20 mouse cellular contexts compared by ENCODE assay signal in genomic region chr1:151592085-151593017, GRCm38 (mm10). TPM values are rescaled to one million over a fixed set of nuclear protein-coding genes. Genes with fewer than 3 reads are reported as not detected.
DNase-seq lines count a peak whose midpoint lies in the region; ATAC-seq and TF ChIP-seq lines count a peak whose summit lies in the region.
"Had no signal": no experiment of that assay in that cellular context is flagged by ENCODE, and none has a peak within 500 bp of the region (broad histone marks: within the 10 kb centered on the region; RNA-seq: fewer than 3 reads in every experiment).

No protein-coding gene starts in this region.

- no peak overlapping the region for H3K4me3 ChIP-seq in heart, embryonic 11.5 days (ENCODE audit: low read depth, low read length)
- no peak overlapping the region for H3K4me3 ChIP-seq in heart, embryonic 10.5 days
- H3K4me3 ChIP-seq in kidney, postnatal 0 days (replicated peaks; ENCODE audit: low read depth, low read length) = no peak overlapping the region
- no peak overlapping the region for H3K4me3 ChIP-seq in kidney, embryonic 16.5 days (ENCODE audit: low read length)
- H3K4me3 ChIP-seq in hindbrain, embryonic 16.5 days (ENCODE audit: low read length) = no peak overlapping the region
- H3K4me3 ChIP-seq in neural tube, embryonic 13.5 days = no peak overlapping the region
- H3K4me3 ChIP-seq: embryonic facial prominence, embryonic 10.5 days; erythroblast, embryonic 14.5 days had no signal

- peak overlapping the region; percentile 17; the same call in 1 of the 2 replicates for H3K4me2 ChIP-seq in heart, embryonic 11.5 days
- peak overlapping the region; percentile 18; the same call in 1 of the 2 replicates for H3K4me2 ChIP-seq in kidney, postnatal 0 days (ENCODE audit: low read length)
- H3K4me2 ChIP-seq in kidney, embryonic 16.5 days (replicated peaks; ENCODE audit: low read depth, low read length) = no peak overlapping the region
- H3K4me2 ChIP-seq in hindbrain, embryonic 16.5 days (ENCODE audit: low read length) = no peak overlapping the region
- H3K4me2 ChIP-seq in neural tube, embryonic 13.5 days = no peak overlapping the region

- H3K36me3 ChIP-seq in heart, embryonic 11.5 days (ENCODE audit: control insufficient read depth, insufficient read depth, low read length) = no peaks in the 10 kb centered on the region
- H3K36me3 ChIP-seq in heart, embryonic 10.5 days = no peaks in the 10 kb centered on the region
- H3K36me3 ChIP-seq in kidney, postnatal 0 days (ENCODE audit: insufficient read depth, low read length) = no peaks in the 10 kb centered on the region
- H3K36me3 ChIP-seq in kidney, embryonic 16.5 days (ENCODE audit: insufficient read depth, low read length) = no peaks in the 10 kb centered on the region
- H3K36me3 ChIP-seq in hindbrain, embryonic 16.5 days (ENCODE audit: control insufficient read depth, insufficient read depth, low read length) = no peaks in the 10 kb centered on the region
- H3K36me3 ChIP-seq in neural tube, embryonic 13.5 days = no peaks in the 10 kb centered on the region
- H3K36me3 ChIP-seq: embryonic facial prominence, embryonic 10.5 days had no signal

- no peaks in the 10 kb centered on the region for H3K9me3 ChIP-seq in heart, embryonic 11.5 days (replicated peaks; ENCODE audit: control insufficient read depth, low read length)
- no peaks in the 10 kb centered on the region for H3K9me3 ChIP-seq in heart, embryonic 10.5 days
- no peaks in the 10 kb centered on the region for H3K9me3 ChIP-seq in kidney, postnatal 0 days (replicated peaks; ENCODE audit: low read length)
- no peaks in the 10 kb centered on the region for H3K9me3 ChIP-seq in kidney, embryonic 16.5 days (ENCODE audit: low read length)
- H3K9me3 ChIP-seq in hindbrain, embryonic 16.5 days (ENCODE audit: control insufficient read depth, low read length) = no peaks in the 10 kb centered on the region
- H3K9me3 ChIP-seq in neural tube, embryonic 13.5 days = no peaks in the 10 kb centered on the region
- H3K9me3 ChIP-seq: embryonic facial prominence, embryonic 10.5 days had no signal

- no peaks in the 10 kb centered on the region for H3K27me3 ChIP-seq in heart, embryonic 11.5 days (ENCODE audit: control insufficient read depth, insufficient read depth, low read length)
- no peaks in the 10 kb centered on the region for H3K27me3 ChIP-seq in heart, embryonic 10.5 days (ENCODE audit: insufficient read depth, poor library complexity, severe bottlenecking)
- H3K27me3 ChIP-seq in kidney, postnatal 0 days (ENCODE audit: insufficient read depth, low read length) = no peaks in the 10 kb centered on the region
- no peaks in the 10 kb centered on the region for H3K27me3 ChIP-seq in kidney, embryonic 16.5 days (ENCODE audit: insufficient read depth, low read length)
- no peaks in the 10 kb centered on the region for H3K27me3 ChIP-seq in hindbrain, embryonic 16.5 days (replicated peaks; ENCODE audit: control insufficient read depth, insufficient read depth, low read length)
- no peaks in the 10 kb centered on the region for H3K27me3 ChIP-seq in neural tube, embryonic 13.5 days
- H3K27me3 ChIP-seq: Patski had no signal

- no peaks in the 10 kb centered on the region; the same call in 1 of the 2 replicates for H3K4me1 ChIP-seq in heart, embryonic 11.5 days (ENCODE audit: control insufficient read depth, insufficient read depth, low read length)
- H3K4me1 ChIP-seq in heart, embryonic 10.5 days = peaks cover 15% of the 10 kb centered on the region
- no peaks in the 10 kb centered on the region for H3K4me1 ChIP-seq in kidney, postnatal 0 days (replicated peaks; ENCODE audit: insufficient read depth, low read length)
- 0 out of 2 replicates have a peak, but pooled peaks cover 5% of the 10 kb centered on the region for H3K4me1 ChIP-seq in kidney, embryonic 16.5 days (ENCODE audit: insufficient read depth, low read length)
- H3K4me1 ChIP-seq in hindbrain, embryonic 16.5 days (ENCODE audit: control insufficient read depth, insufficient read depth, low read depth, low read length) = no peaks in the 10 kb centered on the region; the same call in 1 of the 2 replicates
- H3K4me1 ChIP-seq in neural tube, embryonic 13.5 days (replicated peaks) = peaks cover 24% of the 10 kb centered on the region
- H3K4me1 ChIP-seq: embryonic facial prominence, embryonic 10.5 days had no signal

- H3K9ac ChIP-seq in heart, embryonic 11.5 days (ENCODE audit: low read depth, low read length) = no peak overlapping the region
- no peak overlapping the region for H3K9ac ChIP-seq in kidney, postnatal 0 days (ENCODE audit: low read depth, low read length)
- H3K9ac ChIP-seq in kidney, embryonic 16.5 days (replicated peaks; ENCODE audit: low read length) = no peak overlapping the region
- H3K9ac ChIP-seq in hindbrain, embryonic 16.5 days (ENCODE audit: low read depth, low read length) = no peak overlapping the region
- no peak overlapping the region for H3K9ac ChIP-seq in neural tube, embryonic 13.5 days

- TF ChIP-seq CTCF in kidney, postnatal 0 days (IDR thresholded peaks at IDR 0.05; ENCODE audit: low read depth) = no peak

- no peak for DNase-seq in heart, embryonic 10.5 days (ENCODE audit: low spot score)
- DNase-seq in kidney, postnatal 0 days (ENCODE audit: low spot score) = no peak
- no peak for DNase-seq in thymus, postnatal 0 days (ENCODE audit: low spot score)
- no peak for DNase-seq in adrenal gland, postnatal 4 days (ENCODE audit: low spot score in 2 of 2)
- DNase-seq: adrenal gland, postnatal 36 days; cerebellum, adult 11 months; cerebellum, postnatal 25 days; gastrocnemius, postnatal 10 days; kidney, adult 8-10 months; lung, adult 2 months; right cerebral cortex, adult 18-20 months; spleen, adult 18-20 months had no signal

- no peak for ATAC-seq in heart, embryonic 11.5 days (replicated peaks; ENCODE audit: insufficient number of reproducible peaks, low FRiP score, low TSS enrichment)
- no peak for ATAC-seq in kidney, postnatal 0 days (replicated peaks; ENCODE audit: low FRiP score, low read depth)
- no peak for ATAC-seq in kidney, embryonic 16.5 days (ENCODE audit: low FRiP score, low TSS enrichment)
- peak; percentile 65 for ATAC-seq in hindbrain, embryonic 16.5 days
- peak; percentile 88 for ATAC-seq in neural tube, embryonic 13.5 days (ENCODE audit: low read depth)
- ATAC-seq: forebrain, embryonic 16.5 days; Patski had no signal

- 63% methylated on average over 13 of the region's 13 CpGs for WGBS in heart, embryonic 11.5 days (ENCODE audit: insufficient replicate concordance)
- 67% methylated on average over 13 of the region's 13 CpGs for WGBS in heart, embryonic 10.5 days
- WGBS in kidney, postnatal 0 days = 48% methylated on average over 13 of the region's 13 CpGs
- WGBS in kidney, embryonic 16.5 days = 51% methylated on average over 13 of the region's 13 CpGs
- 47% methylated on average over 13 of the region's 13 CpGs for WGBS in hindbrain, embryonic 16.5 days
- 41% methylated on average over 13 of the region's 13 CpGs for whole genome bisulfite sequencing in neural tube, embryonic 13.5 days

- H3K27ac ChIP-seq in heart, embryonic 11.5 days (ENCODE audit: low read depth, low read length) = 0 out of 2 replicates have a peak overlapping the region, but pooled peaks have one; percentile 30
- no peak overlapping the region; the same call in 1 of the 2 replicates for H3K27ac ChIP-seq in heart, embryonic 10.5 days
- no peak overlapping the region for H3K27ac ChIP-seq in kidney, postnatal 0 days
- H3K27ac ChIP-seq in kidney, embryonic 16.5 days (ENCODE audit: low read length) = no peak overlapping the region
- no peak overlapping the region for H3K27ac ChIP-seq in hindbrain, embryonic 16.5 days (ENCODE audit: low read depth, low read length)
- peak overlapping the region; percentile 64 for H3K27ac ChIP-seq in neural tube, embryonic 13.5 days (replicated peaks)
- H3K27ac ChIP-seq: embryonic facial prominence, embryonic 10.5 days had no signal

RNA-seq across cellular contexts. Expression of gene Fam129a, which starts 21.4 kb away (rescaled TPM):
- 2.3 and 3.1 TPM in 2 replicates for polyA plus RNA-seq in heart, embryonic 11.5 days (2014; fragmentation: Nextera tagmentation; extraction: Ambion mirVana)
- 2.0 and 5.6 TPM in 2 replicates for polyA plus RNA-seq in heart, embryonic 10.5 days (2016; fragmentation: Nextera tagmentation; extraction: Ambion mirVana)
- 12.6 and 13.7 TPM in 2 replicates for polyA plus RNA-seq in kidney, postnatal 0 days (2015; fragmentation: Nextera tagmentation; extraction: Ambion mirVana)
- 11.1 and 11.8 TPM in 2 replicates for polyA plus RNA-seq in kidney, embryonic 16.5 days (2015; fragmentation: Nextera tagmentation; extraction: Ambion mirVana)
- polyA plus RNA-seq in hindbrain, embryonic 16.5 days (2015; fragmentation: Nextera tagmentation; extraction: Ambion mirVana) = 0.88 and 1.4 TPM in 2 replicates
- 4.1 and 5.9 TPM in 2 replicates for polyA plus RNA-seq in neural tube, embryonic 13.5 days (2015; fragmentation: Nextera tagmentation; extraction: Ambion mirVana)
- 10.9 and 12.6 TPM in 2 replicates for polyA plus RNA-seq in thymus, postnatal 0 days (2015; fragmentation: Nextera tagmentation; extraction: Ambion mirVana)
- total RNA-seq in adrenal gland, postnatal 4 days (2021) = 10 to 100 TPM; 69.0 to 77.2 TPM

Comparison
In these comparisons a context has a peak if more than half of its experiments do, and no peak if none do; other contexts are left out.
1. H3K27ac ChIP-seq: peak in heart, embryonic 11.5 days (single experiment) and neural tube, embryonic 13.5 days (single experiment); none in heart, embryonic 10.5 days (single experiment), kidney, postnatal 0 days (single experiment), kidney, embryonic 16.5 days (single experiment) and hindbrain, embryonic 16.5 days (single experiment).
2. H3K4me2 ChIP-seq: peak in heart, embryonic 11.5 days (single experiment) and kidney, postnatal 0 days (single experiment); none in kidney, embryonic 16.5 days (single experiment), hindbrain, embryonic 16.5 days (single experiment) and neural tube, embryonic 13.5 days (single experiment).
3. ATAC-seq: peak in hindbrain, embryonic 16.5 days (single experiment) and neural tube, embryonic 13.5 days (single experiment); none in heart, embryonic 11.5 days (single experiment), kidney, postnatal 0 days (single experiment) and kidney, embryonic 16.5 days (single experiment).